21 mouse cellular contexts compared by ENCODE assay signal in the genomic region with DNA sequence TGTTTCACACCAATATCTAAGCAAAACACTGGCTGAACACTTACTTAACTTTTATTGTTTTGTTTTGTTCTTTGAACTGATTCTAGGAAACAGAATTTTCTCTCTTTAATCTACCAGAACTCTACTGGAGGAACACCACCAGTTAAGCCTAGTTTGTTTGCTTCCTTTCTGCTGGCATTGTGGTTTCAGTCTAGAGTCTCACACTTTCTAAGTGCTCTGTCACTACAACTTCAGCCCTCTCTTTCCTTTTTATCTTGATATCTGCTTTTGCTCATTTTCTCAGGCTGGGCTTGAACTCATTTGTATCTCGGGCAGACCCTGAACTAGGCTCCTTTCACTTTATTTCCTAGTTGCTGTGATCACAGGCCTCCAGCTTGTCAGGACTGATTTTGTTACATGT. TPM values are rescaled to one million over a fixed set of nuclear protein-coding genes. Genes with fewer than 3 reads are reported as not detected.
DNase-seq lines count a peak whose midpoint lies in the region; ATAC-seq and TF ChIP-seq lines count a peak whose summit lies in the region.
"Had no signal": no experiment of that assay in that cellular context is flagged by ENCODE, and none has a peak within 500 bp of the region (broad histone marks: within the 10 kb centered on the region; RNA-seq: fewer than 3 reads in every experiment).

No protein-coding gene starts in this region.

- WGBS in forebrain, postnatal 0 days, result 90% methylated on average over 1 of the region's 1 CpGs

- no peak overlapping the region for H3K27ac ChIP-seq in forebrain, postnatal 0 days (ENCODE audit: low read depth, low read length)
- H3K27ac ChIP-seq: embryonic facial prominence, embryonic 15.5 days; forebrain, embryonic 10.5 days; heart, embryonic 10.5 days; hindbrain, embryonic 10.5 days; hindbrain, embryonic 14.5 days had no signal

- no peak overlapping the region for H3K9ac ChIP-seq in forebrain, postnatal 0 days
- H3K9ac ChIP-seq: embryonic facial prominence, embryonic 15.5 days; hindbrain, embryonic 14.5 days had no signal

- TF ChIP-seq CTCF in forebrain, postnatal 0 days (IDR thresholded peaks at IDR 0.05; ENCODE audit: low read depth), result no peak

- no peak overlapping the region for H3K4me2 ChIP-seq in forebrain, postnatal 0 days (ENCODE audit: low read depth)
- H3K4me2 ChIP-seq: embryonic facial prominence, embryonic 15.5 days; hindbrain, embryonic 14.5 days had no signal

- H3K27me3 ChIP-seq in megakaryocyte, embryonic 14.5 days (replicated peaks), result no peaks in the 10 kb centered on the region
- no peaks in the 10 kb centered on the region for H3K27me3 ChIP-seq in forebrain, postnatal 0 days (ENCODE audit: insufficient read depth, low read length)
- H3K27me3 ChIP-seq: embryonic facial prominence, embryonic 15.5 days had no signal

- peaks cover 19% of the 10 kb centered on the region for H3K9me3 ChIP-seq in megakaryocyte, embryonic 14.5 days
- H3K9me3 ChIP-seq in forebrain, postnatal 0 days (ENCODE audit: low read length), result no peaks in the 10 kb centered on the region
- H3K9me3 ChIP-seq: embryonic facial prominence, embryonic 15.5 days; heart, embryonic 10.5 days had no signal

- H3K4me3 ChIP-seq in megakaryocyte, embryonic 14.5 days (replicated peaks), result peak overlapping the region; percentile 10
- H3K4me3 ChIP-seq in forebrain, postnatal 0 days (ENCODE audit: low read depth, low read length), result no peak overlapping the region
- H3K4me3 ChIP-seq: embryonic facial prominence, embryonic 15.5 days; erythroblast, embryonic 14.5 days; forebrain, embryonic 10.5 days; heart, embryonic 10.5 days; hindbrain, embryonic 10.5 days had no signal

- H3K36me3 ChIP-seq in megakaryocyte, embryonic 14.5 days (replicated peaks; ENCODE audit: low read length), result peaks cover 9% of the 10 kb centered on the region
- no peaks in the 10 kb centered on the region for H3K36me3 ChIP-seq in forebrain, postnatal 0 days (ENCODE audit: insufficient read depth)
- H3K36me3 ChIP-seq: embryonic facial prominence, embryonic 15.5 days; forebrain, embryonic 10.5 days; G1E; heart, embryonic 10.5 days; hindbrain, embryonic 10.5 days had no signal

- DNase-seq in CD4-positive, CD25-positive, alpha-beta regulatory T cell, adult 2 months (ENCODE audit: low read depth, low spot score), result peak; percentile 41
- peak; percentile 51 for DNase-seq in naive thymus-derived CD4-positive, alpha-beta T cell, adult 2 months (ENCODE audit: low read depth)
- DNase-seq in forebrain, postnatal 0 days, result no peak
- no peak for DNase-seq in ovary, postnatal 14 days (ENCODE audit: low spot score)
- DNase-seq: adrenal gland, adult 8-10 months; adrenal gland, postnatal 36 days; cerebellum, adult 8-10 months; cerebellum, postnatal 14 days; embryo, embryonic 11 days; heart, adult 18-20 months had no signal

- peaks cover 37% of the 10 kb centered on the region for H3K4me1 ChIP-seq in megakaryocyte, embryonic 14.5 days
- H3K4me1 ChIP-seq in forebrain, postnatal 0 days (ENCODE audit: insufficient read depth), result no peaks in the 10 kb centered on the region
- H3K4me1 ChIP-seq: embryonic facial prominence, embryonic 15.5 days; forebrain, embryonic 10.5 days; heart, embryonic 10.5 days; hindbrain, embryonic 10.5 days had no signal

- ATAC-seq in megakaryocyte, adult 5-6 weeks (ENCODE audit: poor library complexity, severe bottlenecking), result no peak
- peak; percentile 69 for ATAC-seq in activated CD4-positive, CD25-positive, alpha-beta regulatory T cell, adult 4 months
- ATAC-seq in forebrain, postnatal 0 days, result no peak
- ATAC-seq: forebrain, embryonic 14.5 days had no signal

RNA-seq across cellular contexts. Expression of a gene that starts 22.8 kb away (rescaled TPM):
- polyA plus RNA-seq in megakaryocyte, embryonic 14.5 days (2012; ENCODE audit: insufficient read depth, low replicate concordance), result 0.15 TPM in 1 of 2 replicates, not detected in the other
- total RNA-seq in megakaryocyte, adult 5-6 weeks (2015), result 18.1 and 19.6 TPM in 2 replicates
- total RNA-seq in megakaryocyte, adult 5-6 weeks (2017), result 19.4 and 20.3 TPM in 2 replicates
- 10 to 100 TPM; 26.3 to 27.2 TPM for polyA plus RNA-seq in activated CD4-positive, CD25-positive, alpha-beta regulatory T cell, adult 4 months (2017; shearing (Covaris generic))
- total RNA-seq in forebrain, postnatal 0 days (2014; rRNA removed), result 10.1 and 10.3 TPM in 2 replicates
- 4.2 and 4.7 TPM in 2 replicates for polyA plus RNA-seq in forebrain, postnatal 0 days (2015; fragmentation: Nextera tagmentation; extraction: Ambion mirVana)

Comparison
In these comparisons a context has a peak if more than half of its experiments do, and no peak if none do; other contexts are left out.
1. DNase-seq: peak in CD4-positive, CD25-positive, alpha-beta regulatory T cell, adult 2 months (single experiment) and naive thymus-derived CD4-positive, alpha-beta T cell, adult 2 months (single experiment); none in forebrain, postnatal 0 days (single experiment) and ovary, postnatal 14 days (single experiment).